Mouse (Mus musculus) spleen, adult 2 months (tissue): ENCODE measurements around the gene Btbd35f1. TPM values are rescaled to one million over a fixed set of nuclear protein-coding genes. Genes with fewer than 3 reads are reported as not detected.
"Not testable (repeated sequence)": the region's sequence is repeated elsewhere in the genome, so short reads cannot be mapped to it uniquely, and the experiment has no call there.

Source experiments
- DNase-seq, 2 experiments: peaks; one replicate each; pipeline versions ENCODE4 v3.0.0 to v3.0.0-alpha.2; 2012 to 2021; ENCODE audit warnings: low spot score in 2 of 2, low read depth in 1 of 2
- H3K27ac ChIP-seq: fragments of 200-500 bp; 2 replicates; pipeline ENCODE4 v1.5.1; 2012; ENCODE audit warnings: low read length, inconsistent platforms; ENCODE audit not compliant: insufficient read depth
- H3K27me3 ChIP-seq: fragments of 200-500 bp; 2 replicates; pipeline ENCODE4 v1.6.1; 2012; ENCODE audit warnings: mild to moderate bottlenecking, moderate library complexity, low read length, inconsistent platforms; ENCODE audit not compliant: control insufficient read depth, insufficient read depth
- H3K36me3 ChIP-seq: fragments of 200-500 bp; 2 replicates; pipeline ENCODE4 v1.6.1; 2012; ENCODE audit warnings: mild to moderate bottlenecking, low read length, inconsistent platforms; ENCODE audit not compliant: control insufficient read depth, insufficient read depth
- H3K4me1 ChIP-seq: fragments of 200-500 bp; 2 replicates; pipeline ENCODE4 v1.6.1; 2011; ENCODE audit warnings: inconsistent platforms; ENCODE audit not compliant: control insufficient read depth, insufficient read depth, insufficient read length
- H3K4me3 ChIP-seq: fragments of 200-500 bp; 2 replicates; pipeline ENCODE4 v1.5.1; 2011; ENCODE audit warnings: mild to moderate bottlenecking, inconsistent platforms; ENCODE audit not compliant: insufficient read depth, insufficient read length; ENCODE audit errors: extremely low read depth
- whole genome bisulfite sequencing: fragments of 180-500 bp; shearing (Covaris S2); methylation state at CpG from one replicate; pipeline ENCODE4 v1.1.7; 2018; 5-methylcytosine and 5-hydroxymethylcytosine counted together
- polyA plus RNA-seq: library from polyadenylated mRNA; depleted of rRNA; stranded (reverse); fragments of >200 nt; gene quantifications from 2 replicates; pipeline ENCODE4 v1.2.3, GENCODE M21; 2012; rRNA removed

Btbd35f1 gene
- not detected in 2 replicates for polyA plus RNA-seq

- H3K4me1 ChIP-seq, H3K36me3 ChIP-seq, H3K27me3 ChIP-seq, H3K4me3 ChIP-seq, DNase-seq, H3K27ac ChIP-seq: not testable (repeated sequence)
- WGBS, result no CpG with 5 or more reads among the region's 3 CpGs
Observed at GRCm38 (mm10) chrX:32559755-32560154, at the start of gene Btbd35f1. Gene Btbd35f1 (plus strand): TSS chrX:32560055.

- H3K4me1 ChIP-seq, H3K27ac ChIP-seq, H3K4me3 ChIP-seq, H3K27me3 ChIP-seq, DNase-seq, H3K36me3 ChIP-seq: not testable (repeated sequence)
- 96% methylated on average over 1 of the region's 1 CpGs for WGBS
Observed at GRCm38 (mm10) chrX:32590878-32591542, 31.2 kb downstream of the Btbd35f1 start.

GRCm38 (mm10) chrX:32601008-32601407 is 41.2 kb downstream of the Btbd35f1 start:
- not testable (repeated sequence) for H3K36me3 ChIP-seq, H3K4me1 ChIP-seq, DNase-seq, H3K27me3 ChIP-seq, H3K4me3 ChIP-seq, H3K27ac ChIP-seq
- 94% methylated on average over 1 of the region's 2 CpGs for WGBS

- 82% methylated on average over 3 of the region's 3 CpGs for WGBS
- not testable (repeated sequence) for DNase-seq, H3K36me3 ChIP-seq, H3K4me3 ChIP-seq, H3K27me3 ChIP-seq, H3K27ac ChIP-seq, H3K4me1 ChIP-seq
Observed at GRCm38 (mm10) chrX:32601425-32601824, 41.6 kb downstream of the Btbd35f1 start.

Other genes with a start within 250 kb of the Btbd35f1 start
- gene Gm5926, start 90.7 kb downstream of the Btbd35f1 start, polyA plus RNA-seq, result not detected in 2 replicates
- not detected in 2 replicates for gene Btbd35f21, start 166.1 kb downstream of the Btbd35f1 start, polyA plus RNA-seq